Mouse (Mus musculus): ENCODE data around the gene Rpl3l. TPM values are rescaled to one million over a fixed set of nuclear protein-coding genes. Genes with fewer than 3 reads are reported as not detected.
A peak's percentile ranks its signal among the peaks of the same experiment; 100 is the strongest.
"Not testable (repeated sequence)": the region's sequence is repeated elsewhere in the genome, so short reads cannot be mapped to it uniquely, and the experiment has no call there.

Rpl3l gene
- polyA plus RNA-seq, 1 experiment from 2014 or later: not detected

DNA sequence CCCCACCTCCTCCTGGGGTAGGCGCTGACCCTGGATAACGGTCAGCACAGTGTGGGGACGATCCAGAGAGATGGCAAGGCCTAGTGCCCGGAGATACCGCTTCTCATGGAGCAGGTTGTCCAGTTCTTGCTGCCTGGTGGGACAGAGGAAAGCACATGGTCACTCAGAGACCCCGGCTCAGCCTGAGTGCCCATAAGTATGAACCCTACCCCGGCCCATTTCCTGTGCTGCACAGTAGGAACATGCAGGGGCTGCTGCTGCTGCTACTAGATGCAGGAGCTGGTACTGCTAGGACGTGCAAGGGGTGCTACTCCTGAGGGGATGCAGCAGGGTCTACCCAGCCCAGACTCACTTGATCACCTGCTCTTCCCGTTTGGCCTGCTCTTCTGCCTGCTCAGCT, 26.4 kb upstream of the Rpl3l start:
- no peak overlapping the region for H3K9ac ChIP-seq (replicated peaks)
- 92% methylated on average over 9 of the region's 9 CpGs for WGBS
- H3K36me3 ChIP-seq: peaks cover 61% of the 10 kb centered on the region

DNA sequence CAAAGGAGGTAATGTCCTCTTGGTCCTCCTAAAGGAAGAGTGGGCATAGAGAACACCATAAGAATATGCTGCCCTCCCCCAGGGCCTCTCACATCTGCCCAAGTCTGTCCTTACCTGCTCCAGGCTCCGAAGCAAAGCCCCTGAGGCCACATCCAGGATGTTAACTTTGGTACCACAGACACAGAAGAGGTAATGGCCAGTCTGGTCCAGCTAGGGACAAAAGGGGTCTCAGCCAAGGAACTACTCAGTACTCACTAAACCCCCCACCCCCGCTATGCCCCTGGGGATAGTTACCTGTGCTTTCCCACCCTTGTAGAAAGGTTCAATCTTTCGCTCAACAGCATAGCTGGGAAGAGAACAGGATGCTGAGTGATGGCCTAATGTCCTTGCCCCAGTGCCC, 21.8 kb upstream of the Rpl3l start:
- Histone ChIP-seq H3K27me3 (no peaks in the 10 kb centered on the region), H3K27ac (no peak overlapping the region), H3K9me3 (no peaks in the 10 kb centered on the region), H3K36me3 (peaks cover 45% of the 10 kb centered on the region), H3K4me3 (replicated peaks) (no peak overlapping the region), H3K9ac (replicated peaks) (no peak overlapping the region), H3K4me1 (replicated peaks) (peaks cover 19% of the 10 kb centered on the region), H3K4me2 (replicated peaks) (no peak overlapping the region)
- WGBS: 89% methylated on average over 3 of the region's 3 CpGs
- ATAC-seq: no peak

More for the DNA sequence above, 26.4 kb upstream of the Rpl3l start:
- no peak overlapping the region for H3K27ac ChIP-seq
- H3K4me2 ChIP-seq (replicated peaks): no peak overlapping the region
- ATAC-seq: no peak
- no peaks in the 10 kb centered on the region for H3K9me3 ChIP-seq
- no peak overlapping the region for H3K4me3 ChIP-seq (replicated peaks)
- no peaks in the 10 kb centered on the region; the same call in 1 of the 2 replicates for H3K27me3 ChIP-seq
- H3K4me1 ChIP-seq (replicated peaks): peaks cover 15% of the 10 kb centered on the region

DNA sequence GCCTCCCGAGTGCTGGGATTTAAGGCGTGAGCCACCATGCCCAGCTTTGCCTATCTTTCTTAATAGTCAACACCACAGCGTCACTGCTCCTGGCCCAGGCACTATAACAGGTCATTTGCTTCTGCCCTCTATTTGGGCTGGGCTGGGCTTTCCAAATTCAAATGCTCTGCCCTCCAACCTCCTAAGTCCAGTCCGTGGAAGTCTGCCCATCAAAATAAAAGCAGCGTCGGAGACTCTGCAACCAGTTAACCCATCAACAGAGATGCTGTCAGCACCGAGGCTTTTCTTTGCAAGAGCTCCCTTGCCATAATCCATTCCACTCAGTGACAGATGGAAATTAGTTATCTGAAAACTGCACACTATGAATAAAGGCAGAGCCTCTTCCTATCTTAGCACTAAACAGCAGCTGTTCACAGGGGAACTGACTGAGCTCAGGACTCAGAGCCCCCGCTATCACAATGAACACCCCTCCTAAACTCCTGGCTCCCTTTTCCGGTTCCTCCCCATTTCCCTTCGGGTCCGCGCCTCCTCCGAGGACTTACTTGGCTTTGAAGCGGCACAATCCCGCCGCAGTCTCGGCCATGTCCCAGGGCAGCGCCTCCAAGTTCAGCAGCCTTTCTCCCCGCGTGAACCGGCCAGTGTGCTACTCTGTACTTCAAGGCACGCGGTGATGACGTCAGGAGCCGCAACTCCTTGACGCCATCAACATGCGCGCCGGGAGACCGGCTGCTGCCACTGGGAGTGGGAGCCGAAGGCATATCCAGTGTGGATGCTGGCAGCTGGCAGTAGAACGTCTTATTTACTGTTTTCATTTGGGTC, 20.4 kb upstream of the Rpl3l start, which contains the start of gene Tbl3:
TSS of gene Tbl3 (minus strand) at position 679 of the 819 bp plus-strand sequence.
- peaks cover 19% of the 10 kb centered on the region for H3K4me1 ChIP-seq (replicated peaks)
- 4% methylated on average over 32 of the region's 32 CpGs for WGBS
- peak; percentile 92 for ATAC-seq

DNA sequence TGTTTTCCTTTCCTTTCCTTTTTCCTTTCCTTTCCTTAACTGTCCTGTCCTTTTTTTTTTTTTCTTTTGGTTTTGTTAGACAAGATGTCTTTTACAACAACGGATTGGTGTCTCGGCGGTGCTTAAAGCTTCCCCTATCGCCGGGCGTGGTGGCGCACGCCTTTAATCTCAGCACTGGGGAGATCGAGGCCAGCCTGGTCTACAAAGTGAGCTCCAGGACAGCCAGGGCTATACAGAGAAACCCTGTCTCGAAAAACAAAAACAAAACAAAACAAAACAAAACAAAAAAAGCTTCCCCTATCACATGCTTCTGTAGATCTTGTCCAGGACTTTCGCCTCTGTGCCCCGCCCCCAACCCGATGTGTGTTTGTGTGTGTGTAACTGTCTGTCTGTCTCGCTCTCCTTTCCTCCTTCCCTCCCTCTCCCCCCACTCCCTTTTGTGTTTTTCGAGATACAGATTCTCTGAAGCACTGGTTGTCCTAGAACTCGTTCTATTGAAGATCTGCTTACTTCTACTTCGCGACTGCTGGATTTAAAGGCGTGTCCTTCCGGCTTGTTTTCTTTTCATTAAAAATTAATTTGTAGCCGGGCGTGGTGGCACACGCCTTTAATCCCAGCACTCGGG, 19.7 kb upstream of the Rpl3l start:
- peak; percentile 72 for ATAC-seq
- peak overlapping the region; percentile 89 for H3K4me2 ChIP-seq (replicated peaks)
- no peaks in the 10 kb centered on the region for H3K27me3 ChIP-seq
- H3K9me3 ChIP-seq: no peaks in the 10 kb centered on the region
- H3K27ac ChIP-seq: peak overlapping the region; percentile 70
- peaks cover 24% of the 10 kb centered on the region for H3K36me3 ChIP-seq
- peaks cover 19% of the 10 kb centered on the region for H3K4me1 ChIP-seq (replicated peaks)
- peak overlapping the region; percentile 71 for H3K9ac ChIP-seq (replicated peaks)
- WGBS: 6% methylated on average over 24 of the region's 24 CpGs
- peak overlapping the region; percentile 64 for H3K4me3 ChIP-seq (replicated peaks)

More for the DNA sequence above, 20.4 kb upstream of the Rpl3l start, which contains the start of gene Tbl3:
- Histone ChIP-seq H3K4me2 (replicated peaks) (peak within 1 kb of the TSS; percentile 89), H3K9ac (replicated peaks) (peak within 1 kb of the TSS; percentile 71), H3K27ac (peak within 1 kb of the TSS; percentile 70), H3K36me3 (peaks cover 32% of the 10 kb centered on the region), H3K9me3 (no peaks in the 10 kb centered on the region), H3K4me3 (replicated peaks) (peak within 1 kb of the TSS; percentile 64), H3K27me3 (no peaks in the 10 kb centered on the region)

DNA sequence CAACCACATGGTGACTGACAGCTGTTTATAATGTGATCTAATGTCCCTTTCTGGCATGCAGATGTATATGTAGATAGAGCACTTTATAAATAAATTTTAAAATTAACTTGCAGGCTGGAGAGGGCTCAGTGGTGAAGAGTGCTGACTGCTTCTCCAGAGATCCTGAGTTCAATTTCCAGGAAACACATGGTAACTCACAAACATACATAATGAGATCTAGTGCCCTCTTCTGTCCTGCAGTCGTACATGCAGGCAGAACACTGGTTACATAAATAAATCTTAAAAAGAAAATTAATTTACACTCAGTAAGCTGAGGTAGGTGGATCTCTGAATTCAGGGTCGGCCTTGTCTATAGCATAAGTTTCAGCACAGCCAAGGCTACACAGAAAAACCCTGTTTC, 19.0 kb upstream of the Rpl3l start:
- no peaks in the 10 kb centered on the region for H3K27me3 ChIP-seq
- no peak overlapping the region for H3K4me3 ChIP-seq (replicated peaks)
- peaks cover 19% of the 10 kb centered on the region for H3K4me1 ChIP-seq (replicated peaks)
- H3K36me3 ChIP-seq: peaks cover 20% of the 10 kb centered on the region
- ATAC-seq: no peak
- H3K9me3 ChIP-seq: no peaks in the 10 kb centered on the region
- 36% methylated on average over 2 of the region's 2 CpGs for WGBS
- no peak overlapping the region for H3K9ac ChIP-seq (replicated peaks)
- peak overlapping the region; percentile 89; the same call in 1 of the 2 replicates for H3K4me2 ChIP-seq (replicated peaks)
- H3K27ac ChIP-seq: no peak overlapping the region

DNA sequence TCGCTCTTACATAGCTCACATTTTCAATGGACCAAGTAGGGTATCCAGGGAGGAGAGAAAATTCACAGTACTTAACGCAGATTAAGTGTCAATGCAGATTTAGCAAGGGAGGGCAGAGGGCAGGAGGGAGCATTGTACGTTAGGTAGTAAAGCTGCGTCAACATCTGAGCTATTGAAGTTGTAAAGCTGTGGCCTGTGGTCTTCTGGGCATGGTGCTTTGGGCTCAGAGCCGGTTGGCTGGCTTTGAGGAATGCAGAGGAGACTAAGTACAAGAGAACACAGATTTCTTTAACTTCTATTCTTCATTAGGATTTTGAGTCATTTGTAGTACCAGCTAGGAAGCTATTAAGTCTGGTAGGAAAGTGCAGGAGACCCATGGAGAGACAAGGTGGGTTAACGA, 12.1 kb upstream of the Rpl3l start:
- 19% methylated on average over 6 of the region's 6 CpGs for WGBS
- Histone ChIP-seq H3K4me3 (replicated peaks) (no peak overlapping the region), H3K4me2 (replicated peaks) (no peak overlapping the region), H3K27ac (no peak overlapping the region), H3K4me1 (replicated peaks) (peaks cover 9% of the 10 kb centered on the region), H3K27me3 (no peaks in the 10 kb centered on the region), H3K9ac (replicated peaks) (no peak overlapping the region), H3K9me3 (no peaks in the 10 kb centered on the region), H3K36me3 (peaks cover 21% of the 10 kb centered on the region)
- ATAC-seq: no peak

DNA sequence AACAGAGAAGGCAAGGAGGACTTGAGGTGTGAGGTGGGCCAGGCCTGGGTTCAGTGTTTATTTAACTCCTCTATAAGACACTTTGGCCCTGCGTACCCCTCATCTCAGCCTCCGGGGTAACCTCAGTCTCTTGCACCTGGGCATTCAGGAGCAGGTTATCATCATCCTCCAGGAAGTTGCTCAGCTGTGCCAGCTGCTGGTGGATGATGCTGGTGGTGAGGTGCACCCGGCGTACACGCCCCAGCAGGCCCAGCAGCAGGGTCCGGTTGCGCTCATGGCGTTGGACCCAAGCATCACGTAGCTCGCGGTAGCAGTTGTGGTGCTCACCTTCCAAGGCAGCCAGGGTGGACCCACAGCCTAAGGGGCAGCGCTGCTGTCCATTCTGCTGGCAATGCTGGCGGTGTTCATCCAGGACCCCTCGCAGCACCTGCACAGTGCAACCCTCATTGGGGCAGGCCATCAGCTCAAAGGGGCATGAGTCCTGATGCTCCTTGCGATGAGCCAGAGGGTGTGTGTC, 11.4 kb upstream of the Rpl3l start:
- no peak overlapping the region for H3K27ac ChIP-seq
- no peak for ATAC-seq
- H3K4me2 ChIP-seq (replicated peaks): no peak overlapping the region
- H3K27me3 ChIP-seq: no peaks in the 10 kb centered on the region
- H3K4me1 ChIP-seq (replicated peaks): peaks cover 14% of the 10 kb centered on the region
- 93% methylated on average over 15 of the region's 15 CpGs for WGBS
- H3K36me3 ChIP-seq: peaks cover 22% of the 10 kb centered on the region
- no peaks in the 10 kb centered on the region for H3K9me3 ChIP-seq
- H3K4me3 ChIP-seq (replicated peaks): no peak overlapping the region
- no peak overlapping the region; the same call in 1 of the 2 replicates for H3K9ac ChIP-seq (replicated peaks)

DNA sequence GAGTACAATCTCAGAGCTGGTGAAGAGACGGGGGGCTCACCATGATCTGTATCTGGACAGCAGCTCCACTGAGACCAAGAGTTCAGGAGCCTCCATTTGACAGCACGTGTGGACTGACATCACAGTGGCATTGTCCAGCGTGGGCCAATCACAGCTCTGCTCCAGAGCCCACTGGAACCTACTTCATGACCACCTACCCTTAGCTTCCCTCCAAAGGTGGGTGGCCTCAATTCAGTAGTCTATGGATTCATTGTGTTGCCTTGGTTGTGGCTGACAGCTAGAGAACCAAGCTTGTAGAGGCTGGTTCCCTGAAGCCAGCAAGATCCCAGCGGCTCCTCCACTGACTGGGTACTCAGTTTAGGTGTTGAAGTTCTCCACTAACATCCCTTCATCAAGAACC, 9.7 kb upstream of the Rpl3l start, which contains the start of the genes Rnf151 and Rps2:
TSS of gene Rnf151 (minus strand) at position 121 of the 400 bp plus-strand sequence.
TSS of gene Rps2 (plus strand) at position 174 of the 400 bp plus-strand sequence.
- no peak within 1 kb of the TSS for H3K27ac ChIP-seq
- peak within 1 kb of the TSS; percentile 92; the same call in 1 of the 2 replicates for H3K9ac ChIP-seq (replicated peaks)
- H3K9me3 ChIP-seq: no peaks in the 10 kb centered on the region
- no peak for ATAC-seq
- H3K4me3 ChIP-seq (replicated peaks): peak within 1 kb of the TSS; percentile 88
- H3K27me3 ChIP-seq: no peaks in the 10 kb centered on the region
- H3K4me2 ChIP-seq (replicated peaks): peak within 1 kb of the TSS; percentile 82
- 88% methylated on average over 4 of the region's 4 CpGs for WGBS
- peaks cover 31% of the 10 kb centered on the region for H3K4me1 ChIP-seq (replicated peaks)
- H3K36me3 ChIP-seq: peaks cover 37% of the 10 kb centered on the region

DNA sequence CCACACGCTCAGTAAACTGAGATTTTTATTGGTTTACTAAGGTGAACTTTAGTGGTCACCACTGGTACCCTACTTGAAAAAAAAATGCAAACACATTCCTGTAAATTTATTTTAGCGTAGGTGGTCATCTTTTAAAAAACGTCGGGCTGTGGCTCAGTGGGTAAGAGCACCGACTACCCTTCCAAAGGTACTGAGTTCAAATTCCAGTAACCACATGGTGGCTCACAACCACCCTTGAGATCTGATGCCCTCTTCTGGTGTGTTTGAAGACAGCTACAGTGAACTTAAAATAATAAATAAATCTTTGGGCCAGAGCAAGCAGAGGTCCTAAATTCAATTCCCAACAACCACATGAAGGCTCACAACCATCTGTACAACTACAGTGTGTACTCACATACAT, 8.7 kb upstream of the Rpl3l start:
- Histone ChIP-seq H3K4me1 (replicated peaks) (peaks cover 41% of the 10 kb centered on the region), H3K4me3 (replicated peaks) (peak overlapping the region; percentile 88), H3K9ac (replicated peaks) (peak overlapping the region; percentile 92), H3K4me2 (replicated peaks) (peak overlapping the region; percentile 82), H3K36me3 (peaks cover 37% of the 10 kb centered on the region)
- not testable (repeated sequence) for H3K27me3 ChIP-seq, H3K27ac ChIP-seq, ATAC-seq, H3K9me3 ChIP-seq
- WGBS: 67% methylated on average over 5 of the region's 5 CpGs

DNA sequence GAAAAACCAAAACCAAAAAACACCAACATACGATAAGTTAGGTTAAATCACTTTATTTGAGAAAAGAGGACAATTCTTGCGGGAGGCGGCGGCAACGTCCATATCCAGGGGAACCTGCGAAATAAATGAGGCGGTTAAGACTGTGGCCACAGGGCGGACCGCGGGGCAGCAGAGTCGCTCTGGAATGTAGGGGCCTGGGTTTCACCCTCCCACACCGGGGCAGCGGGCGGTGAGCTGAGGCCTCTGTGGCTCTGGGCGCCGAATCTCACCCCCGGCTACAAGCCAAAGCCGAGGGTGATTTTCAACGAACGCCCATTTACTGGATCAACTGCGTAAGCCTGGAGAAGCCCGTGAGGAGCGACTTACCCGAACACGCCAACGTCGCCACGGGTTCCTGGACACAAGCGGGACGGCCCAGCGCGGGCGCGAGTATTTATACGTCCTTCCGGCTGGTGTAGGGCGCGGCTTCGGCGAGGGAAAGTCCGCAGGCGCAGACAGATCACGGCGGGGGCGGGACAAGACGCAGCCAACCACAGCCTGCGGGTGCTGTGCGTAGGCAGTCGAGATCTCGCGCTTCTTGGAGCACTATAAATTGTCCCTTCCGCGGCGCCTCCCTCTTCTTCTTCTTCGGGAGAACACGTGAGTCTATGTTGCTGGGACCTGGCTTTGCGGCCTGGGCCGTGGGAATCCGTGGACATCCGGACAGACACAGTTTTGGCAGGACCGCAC, 8.0 kb upstream of the Rpl3l start:
- whole genome bisulfite sequencing: under 1% methylated on average over 61 of the region's 61 CpGs
- peak; percentile 98 for ATAC-seq

DNA sequence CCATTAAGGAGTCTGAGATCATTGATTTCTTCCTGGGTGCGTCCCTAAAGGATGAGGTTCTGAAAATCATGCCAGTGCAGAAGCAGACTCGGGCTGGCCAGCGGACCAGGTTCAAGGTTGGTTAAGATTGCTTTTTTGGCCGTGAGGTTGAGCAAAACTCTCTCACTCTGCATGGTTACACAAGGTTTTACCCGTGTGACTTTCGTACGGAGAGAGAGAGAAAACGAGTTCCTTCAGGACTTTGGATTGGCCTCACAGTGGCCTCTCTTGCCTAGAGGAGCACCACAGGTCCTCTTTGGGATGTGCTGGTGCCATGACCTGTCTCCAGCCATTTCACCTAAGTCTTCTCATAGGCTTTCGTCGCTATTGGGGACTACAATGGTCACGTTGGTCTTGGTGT, 7.0 kb upstream of the Rpl3l start:
- peaks cover 41% of the 10 kb centered on the region for H3K4me1 ChIP-seq (replicated peaks)
- H3K4me2 ChIP-seq (replicated peaks): peak overlapping the region; percentile 82
- H3K36me3 ChIP-seq: peaks cover 37% of the 10 kb centered on the region
- not testable (repeated sequence) for ATAC-seq, H3K27ac ChIP-seq, H3K27me3 ChIP-seq, H3K9me3 ChIP-seq
- 2% methylated on average over 11 of the region's 11 CpGs for WGBS
- H3K9ac ChIP-seq (replicated peaks): peak overlapping the region; percentile 88
- peak overlapping the region; percentile 88 for H3K4me3 ChIP-seq (replicated peaks)

More for the DNA sequence above, 8.0 kb upstream of the Rpl3l start:
- H3K9ac ChIP-seq (replicated peaks): peak overlapping the region; percentile 92
- H3K4me3 ChIP-seq (replicated peaks): peak overlapping the region; percentile 88
- no peaks in the 10 kb centered on the region for H3K27me3 ChIP-seq
- H3K9me3 ChIP-seq: no peaks in the 10 kb centered on the region
- H3K36me3 ChIP-seq: peaks cover 37% of the 10 kb centered on the region
- peak overlapping the region; percentile 87 for H3K27ac ChIP-seq
- peaks cover 41% of the 10 kb centered on the region for H3K4me1 ChIP-seq (replicated peaks)
- peak overlapping the region; percentile 82 for H3K4me2 ChIP-seq (replicated peaks)

All from midbrain, embryonic 13.5 days (tissue).